Mouse (Mus musculus) T-cell, adult 66 days (primary cell): Measurements from ENCODE around the gene Dolpp1. TPM values are rescaled to one million over a fixed set of nuclear protein-coding genes. Genes with fewer than 3 reads are reported as not detected.

Experiments used
- total RNA-seq, 2 experiments: library from RNA; stranded (reverse); gene quantifications; 3 replicates in 1 of 2; 4 replicates in 1 of 2; pipeline ENCODE4 v1.2.4; 2023

Dolpp1 gene
- 10 to 100 TPM; 24.6 to 28.9 TPM for total RNA-seq

DNA sequence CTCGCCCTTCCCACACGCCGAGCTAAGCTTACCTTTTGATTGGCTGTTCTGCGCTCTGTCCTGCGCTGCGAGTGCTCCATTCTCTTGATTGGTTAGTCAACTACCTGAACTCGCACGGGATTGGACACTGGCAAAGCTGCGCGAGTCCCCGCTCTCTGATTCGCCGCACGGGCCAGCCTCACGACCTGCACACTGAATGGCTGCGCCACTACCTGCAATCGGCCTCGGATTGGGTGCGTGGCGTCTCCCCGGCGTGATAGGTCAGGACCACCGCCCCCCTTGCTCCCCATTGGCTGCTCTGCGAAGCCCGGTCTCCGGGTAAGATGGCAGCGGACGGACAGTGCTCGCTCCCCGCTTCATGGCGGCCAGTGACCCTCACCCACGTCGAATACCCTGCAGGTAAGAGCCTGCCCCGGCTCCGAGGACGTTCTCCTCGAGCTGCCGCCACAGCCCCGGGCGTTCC lies at the start of gene Dolpp1:
Gene Dolpp1, plus strand, starts transcription at position 141 of the 463 bp plus-strand sequence.

DNA sequence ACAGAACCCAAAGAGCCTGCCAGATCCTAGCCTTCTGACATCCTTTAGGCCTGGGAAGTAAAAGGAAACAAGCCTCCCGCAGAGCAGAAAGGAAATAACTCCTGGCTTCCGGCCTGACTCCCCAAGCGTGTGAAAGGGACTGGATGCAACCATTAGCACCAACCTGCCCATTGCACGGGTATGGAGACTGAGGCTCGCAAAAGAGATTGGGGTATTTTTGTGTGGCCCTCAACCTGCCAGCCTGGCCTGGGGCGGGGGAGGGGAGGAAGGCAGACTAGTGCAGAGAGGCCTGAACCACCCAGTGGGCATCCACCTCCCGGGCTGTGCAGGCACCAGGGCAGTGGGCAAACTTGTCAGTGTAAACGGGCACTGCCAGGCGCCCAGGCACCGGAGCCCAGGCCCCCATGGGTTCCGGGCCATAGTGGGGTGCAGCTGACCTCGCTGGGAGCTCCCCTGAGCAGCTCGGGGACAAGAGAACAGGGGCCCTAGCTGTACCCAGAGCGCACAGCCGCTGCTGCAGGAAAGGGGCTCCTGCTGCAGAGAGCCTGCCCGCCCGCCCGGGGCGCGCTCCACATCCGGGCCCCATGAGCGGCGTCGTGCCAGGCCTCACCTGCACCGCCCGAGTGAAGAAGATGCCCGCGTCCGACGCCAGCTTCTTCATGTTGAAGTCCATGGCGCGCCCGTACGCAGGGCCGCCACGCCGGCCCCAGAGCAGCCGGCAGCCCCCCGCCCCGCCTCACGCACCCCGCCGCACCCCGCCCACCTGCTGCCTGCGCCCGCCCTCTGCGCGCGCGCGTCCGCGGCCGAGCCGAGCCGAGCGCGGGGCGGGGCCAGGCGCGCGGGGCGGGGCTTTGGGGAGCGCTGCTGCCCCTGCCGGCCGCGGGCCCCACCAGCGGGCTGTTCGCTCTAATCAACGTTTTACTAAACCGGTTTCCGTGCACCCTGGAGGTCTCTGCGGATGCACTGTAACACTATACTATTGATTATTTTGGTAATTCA lies 33.2 kb upstream of the Dolpp1 start, which contains the start of gene Sh3glb2:
Gene Sh3glb2, minus strand, starts transcription at position 805 of the 999 bp plus-strand sequence.

DNA sequence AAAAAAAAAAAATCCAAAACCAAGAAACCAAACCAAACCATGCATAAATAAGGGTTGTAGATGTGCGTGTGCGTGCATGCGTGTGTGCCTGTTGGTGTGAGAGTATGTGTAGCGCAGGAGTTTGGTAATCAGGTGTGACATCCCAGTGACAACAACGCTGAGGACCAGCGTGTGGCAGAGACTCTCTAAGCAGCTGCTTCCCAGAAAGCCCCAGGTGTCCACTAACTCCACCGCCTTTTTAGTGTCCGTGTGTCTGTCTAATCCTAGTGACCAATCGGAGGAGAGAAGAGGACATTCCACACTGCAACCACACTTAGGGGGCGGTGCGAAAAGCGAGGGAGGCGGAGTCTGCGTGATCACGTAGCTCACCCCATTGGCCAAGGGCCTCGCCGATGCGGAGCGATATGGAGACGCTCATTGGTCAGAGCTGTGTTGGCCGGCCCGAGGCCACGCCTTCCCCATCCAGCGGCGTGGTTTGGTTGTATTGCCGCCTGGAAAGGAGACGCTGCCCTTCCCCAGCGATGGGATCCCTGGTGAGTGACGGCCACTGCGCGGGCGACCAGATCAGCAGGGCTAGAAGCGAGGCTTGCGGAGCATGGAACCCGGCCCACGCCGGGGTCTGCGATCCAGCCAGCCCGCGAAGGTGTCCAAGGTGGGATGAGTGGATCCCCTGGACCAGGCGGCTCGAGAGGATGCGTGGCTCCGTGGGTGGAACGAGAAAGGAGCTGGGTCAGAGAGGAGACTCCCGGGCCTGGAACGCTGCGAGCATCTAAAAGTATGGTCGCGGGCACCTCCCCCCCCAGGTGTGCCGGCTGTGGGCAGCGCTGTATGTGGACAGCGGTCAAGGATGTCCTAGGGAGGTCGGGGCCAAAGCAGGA lies 28.0 kb upstream of the Dolpp1 start, which contains the start of gene Miga2:
Gene Miga2, plus strand, starts transcription at position 461 of the 878 bp plus-strand sequence.

DNA sequence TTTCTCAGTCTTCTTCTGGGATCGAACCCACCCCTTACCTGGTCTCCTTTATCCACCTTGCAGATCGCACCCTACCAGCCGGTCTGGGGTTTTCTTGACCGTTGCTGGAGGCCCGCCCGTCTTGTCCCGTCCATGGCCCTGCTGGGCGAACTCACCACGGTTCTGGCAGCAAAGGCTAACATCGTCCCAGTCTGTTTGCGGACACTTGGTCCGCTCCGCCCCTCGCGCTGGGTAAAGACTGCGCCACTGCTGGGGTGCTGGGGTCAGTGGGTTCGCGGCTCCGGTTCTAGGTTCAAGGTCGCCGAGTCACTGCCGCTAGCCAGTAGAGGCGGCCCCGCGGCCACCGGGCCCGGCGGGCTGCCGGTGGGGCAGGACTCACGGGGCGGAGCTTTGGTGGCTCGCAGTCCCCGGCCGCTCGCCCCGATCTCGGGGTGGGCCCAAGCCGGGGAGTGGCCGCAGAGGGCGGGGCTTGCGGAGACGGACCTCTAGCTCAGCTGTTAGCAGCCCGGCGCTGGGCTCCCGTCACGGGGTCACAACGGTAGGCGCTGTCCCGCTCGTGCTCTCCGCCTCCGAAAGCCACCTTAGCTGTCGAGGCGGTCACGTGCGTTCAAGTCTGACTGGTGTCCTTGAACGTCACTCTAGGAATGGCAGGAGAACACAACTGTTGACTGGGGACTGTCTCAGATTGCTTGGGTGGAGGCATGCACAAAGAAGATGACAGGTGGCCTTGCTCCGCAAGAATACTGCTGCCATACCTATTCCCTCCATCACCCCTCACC lies 23.3 kb downstream of the Dolpp1 start, which contains the start of gene Crat:
Gene Crat, minus strand, starts transcription at position 657 of the 779 bp plus-strand sequence.

DNA sequence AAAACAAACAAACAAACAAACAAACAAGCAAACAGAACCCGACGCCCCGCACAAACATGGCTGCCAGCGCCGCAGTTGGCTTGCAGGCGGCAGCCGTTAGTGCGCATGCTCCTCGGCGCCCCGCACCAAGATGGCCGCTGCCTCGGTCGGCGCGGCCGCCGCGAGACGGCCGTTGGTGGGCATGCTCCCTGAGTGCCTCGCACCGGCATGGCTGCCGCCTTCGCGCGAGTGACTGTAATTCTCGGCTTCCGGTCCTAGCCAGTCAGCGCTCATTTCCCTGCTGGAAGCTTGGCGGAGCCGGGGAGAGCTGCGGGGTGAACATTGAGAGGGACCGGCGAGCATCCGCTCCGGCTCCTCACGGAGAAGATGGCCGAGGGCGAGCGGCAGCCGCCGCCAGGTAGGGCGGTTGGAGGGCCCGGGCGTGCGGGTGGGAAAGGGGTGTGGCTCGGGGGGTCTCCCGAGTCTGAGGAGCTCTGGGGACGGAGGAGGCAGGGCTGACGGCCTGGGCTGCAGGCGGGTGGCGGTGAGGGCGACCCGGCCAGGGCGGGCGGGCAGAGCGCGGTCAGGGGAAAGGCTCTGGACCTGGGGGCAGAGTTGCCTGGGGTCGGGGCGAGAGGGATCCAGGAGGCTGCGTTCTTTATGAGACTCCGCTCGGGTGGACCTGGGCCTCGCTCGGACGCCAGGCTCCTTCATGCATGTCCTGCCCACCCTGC lies 24.0 kb downstream of the Dolpp1 start, which contains the start of gene Ptpa:
Gene Ptpa, plus strand, starts transcription at position 104 of the 713 bp plus-strand sequence.

Other genes with a start within 250 kb of the Dolpp1 start
- gene Endog, start 220.8 kb upstream of the Dolpp1 start, total RNA-seq, result 10 to 100 TPM; 15.3 to 16.6 TPM
- gene Spout1, start 213.8 kb upstream of the Dolpp1 start, total RNA-seq, result 10 to 100 TPM; 24.1 to 24.5 TPM
- gene Kyat1, start 186.4 kb upstream of the Dolpp1 start, total RNA-seq, result 10 to 100 TPM; 12.4 to 15.4 TPM
- 10 to 100 TPM; 60.4 to 62.7 TPM for gene Lrrc8a, start 154.5 kb upstream of the Dolpp1 start, total RNA-seq
- 1 to 10 TPM; 7.0 to 8.3 TPM for gene Gm28035, start 151.7 kb upstream of the Dolpp1 start, total RNA-seq
- gene Phyhd1, start 126.1 kb upstream of the Dolpp1 start, total RNA-seq, result 10 to 100 TPM; 18.3 to 26.2 TPM
- not detected for gene Gm28038, start 111.2 kb upstream of the Dolpp1 start, total RNA-seq
- gene Dolk, start 105.9 kb upstream of the Dolpp1 start, total RNA-seq, result 10 to 100 TPM in 1 of 2 experiments, 1 to 10 TPM in 1; 8.5 to 12.3 TPM
- 10 to 100 TPM; 56.2 to 60.7 TPM for gene Nup188, start 105.9 kb upstream of the Dolpp1 start, total RNA-seq
- gene Sh3glb2, start 32.9 kb upstream of the Dolpp1 start, total RNA-seq, result 10 to 100 TPM; 96.1 to 96.7 TPM
- gene Miga2, start 28.0 kb upstream of the Dolpp1 start, total RNA-seq, result 10 to 100 TPM; 18.8 to 21.7 TPM
- gene Crat, start 23.6 kb downstream of the Dolpp1 start, total RNA-seq, result 10 to 100 TPM in 1 of 2 experiments, 1 to 10 TPM in 1; 7.9 to 14.1 TPM
- gene Ptpa, start 23.8 kb downstream of the Dolpp1 start, total RNA-seq, result 100 to 1,000 TPM in 1 of 2 experiments, 10 to 100 TPM in 1; 95.0 to 104 TPM
- under 1 TPM; 0.20 to 0.36 TPM for gene Ier5l, start 82.0 kb downstream of the Dolpp1 start, total RNA-seq
- gene Cstad, start 202.8 kb downstream of the Dolpp1 start, total RNA-seq, result 1 to 10 TPM; 1.2 to 1.9 TPM